Mouse (Mus musculus) megakaryocyte, embryonic 14.5 days (primary cell): ENCODE data around the gene Ube2s.

Source experiments
- FLI1 ChIP-seq: IDR thresholded peaks from 2 replicates; pipeline ENCODE4 v1.6.1; 2012; ENCODE audit warnings: low read length, inconsistent platforms, mixed read lengths
- GATA1 ChIP-seq: IDR thresholded peaks from 3 replicates; pipeline ENCODE4 v1.6.1; 2012; ENCODE audit warnings: mixed read lengths, low read length, inconsistent platforms, borderline replicate concordance

DNA sequence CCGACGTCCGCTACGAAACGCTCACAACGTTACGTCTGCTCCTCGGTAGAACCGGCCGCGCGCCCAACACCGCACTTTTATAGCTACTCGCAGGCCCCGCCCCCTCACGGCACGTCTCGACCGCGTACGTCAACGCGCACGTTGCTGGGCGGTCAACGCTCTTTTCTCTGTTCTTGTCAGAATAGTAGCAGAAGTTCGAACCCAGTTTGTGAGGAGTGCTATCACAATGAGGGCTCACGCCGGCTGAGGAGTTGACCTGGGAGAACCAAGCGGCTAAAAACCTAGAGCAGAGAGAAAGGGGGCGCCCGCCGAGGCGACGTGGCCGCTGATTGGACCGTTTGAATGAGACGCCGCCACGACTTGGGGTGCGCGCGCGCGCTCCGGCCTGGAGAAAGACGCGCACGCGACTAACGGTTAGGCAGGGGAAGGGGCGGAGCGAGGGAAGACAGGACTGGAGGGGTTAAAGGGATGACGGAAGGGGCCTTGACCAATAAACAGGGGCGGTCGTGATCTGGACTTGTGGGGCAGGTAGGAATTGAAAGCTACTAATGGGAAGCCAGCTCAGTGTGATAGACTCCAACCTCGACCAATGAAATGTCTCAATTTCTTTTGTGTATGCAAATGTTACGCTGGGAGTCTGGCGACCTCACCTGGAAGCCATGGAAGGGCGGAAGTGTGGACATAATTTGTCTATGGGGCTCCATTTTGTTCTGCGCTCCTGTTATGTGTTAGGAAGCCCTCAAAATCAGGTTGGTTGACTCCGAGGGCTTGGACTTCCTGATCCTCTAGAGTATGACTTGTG is at the start of gene Ube2s:
- TF ChIP-seq GATA1 (no peak), FLI1 (no peak)
